Mouse (Mus musculus): ENCODE data around the gene Atat1.

Atat1 gene

DNA sequence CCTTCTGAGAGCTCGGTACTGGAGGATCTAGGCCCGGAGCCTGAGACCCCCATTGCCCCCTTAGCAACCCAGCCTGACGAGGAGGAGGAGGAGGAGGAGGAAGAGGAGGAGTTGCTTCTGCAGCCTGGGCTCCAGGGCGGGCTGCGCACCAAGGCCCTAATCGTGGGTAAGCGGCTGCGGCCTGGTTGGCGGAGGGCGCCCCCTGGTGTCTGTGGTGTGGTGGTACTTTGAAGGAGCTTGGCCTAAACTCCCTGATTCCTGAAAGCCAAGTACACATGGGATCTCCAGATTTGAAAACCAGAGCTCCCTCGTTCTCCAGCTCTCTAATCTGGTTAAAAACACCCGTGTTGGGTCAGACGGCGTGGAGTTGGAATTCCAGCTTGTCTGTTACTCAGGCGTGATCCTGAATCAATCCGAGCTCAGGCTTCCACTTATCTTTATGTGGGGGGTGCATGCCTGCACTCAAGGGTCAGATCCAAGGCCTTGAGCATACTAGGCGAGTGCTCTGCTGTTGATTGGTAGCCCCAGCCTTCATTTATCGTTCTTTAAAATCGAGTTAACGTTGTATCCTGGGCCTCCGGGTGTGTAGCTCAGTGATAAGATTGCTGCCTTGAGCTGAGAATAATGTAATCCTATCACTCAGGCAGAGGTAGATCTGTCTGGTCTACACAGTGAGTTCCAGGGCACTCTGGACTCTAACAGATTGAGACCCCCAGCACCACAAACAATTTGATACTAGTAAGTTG is 35.9 kb downstream of the Atat1 start:
- DNase-seq (ENCODE audit: low read depth, low spot score) = peak; percentile 81

DNA sequence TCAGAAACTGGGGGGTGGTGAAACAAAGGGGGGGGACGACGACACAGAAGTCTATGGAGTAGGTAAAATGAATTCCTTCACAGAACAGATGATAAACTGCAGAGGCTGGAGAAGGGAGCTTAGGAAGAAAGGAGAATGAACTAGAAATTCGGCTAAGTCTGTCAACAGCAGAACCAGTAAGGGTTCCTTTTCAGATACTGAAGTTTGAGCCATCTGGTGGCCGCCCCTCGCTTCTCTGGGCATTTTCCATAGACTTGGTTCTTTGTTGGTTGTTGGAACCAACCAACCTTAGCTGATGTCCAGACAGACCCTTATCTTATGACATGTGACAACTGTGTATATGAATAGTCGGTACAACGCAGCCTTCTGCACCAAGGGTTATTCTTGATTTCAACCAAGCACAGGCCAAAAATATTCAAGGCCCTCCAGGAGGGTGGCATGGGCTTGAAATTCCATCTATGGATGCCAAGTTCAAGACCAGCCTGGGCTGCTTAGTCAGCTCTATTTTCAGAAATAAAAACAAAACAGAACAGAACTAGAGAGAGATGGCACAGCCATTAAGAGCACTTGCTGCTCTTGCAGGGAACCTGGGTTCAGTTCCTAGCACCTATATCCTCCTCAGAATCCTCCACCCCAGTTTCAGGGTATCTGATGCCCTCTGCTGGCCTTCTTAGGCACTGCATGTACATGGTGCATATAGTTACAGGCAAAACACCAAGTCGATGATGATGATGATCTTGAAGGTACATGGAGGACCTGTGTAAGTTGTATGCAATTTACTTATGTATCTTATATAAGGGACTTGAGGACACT is 38.8 kb downstream of the Atat1 start:
- DNase-seq (ENCODE audit: low read depth, low spot score) = peak; percentile 86

GRCm38 (mm10) chr17:35870151-35870883 is 39.6 kb downstream of the Atat1 start:
- peak; percentile 93 for DNase-seq (ENCODE audit: low read depth, low spot score)

DNA sequence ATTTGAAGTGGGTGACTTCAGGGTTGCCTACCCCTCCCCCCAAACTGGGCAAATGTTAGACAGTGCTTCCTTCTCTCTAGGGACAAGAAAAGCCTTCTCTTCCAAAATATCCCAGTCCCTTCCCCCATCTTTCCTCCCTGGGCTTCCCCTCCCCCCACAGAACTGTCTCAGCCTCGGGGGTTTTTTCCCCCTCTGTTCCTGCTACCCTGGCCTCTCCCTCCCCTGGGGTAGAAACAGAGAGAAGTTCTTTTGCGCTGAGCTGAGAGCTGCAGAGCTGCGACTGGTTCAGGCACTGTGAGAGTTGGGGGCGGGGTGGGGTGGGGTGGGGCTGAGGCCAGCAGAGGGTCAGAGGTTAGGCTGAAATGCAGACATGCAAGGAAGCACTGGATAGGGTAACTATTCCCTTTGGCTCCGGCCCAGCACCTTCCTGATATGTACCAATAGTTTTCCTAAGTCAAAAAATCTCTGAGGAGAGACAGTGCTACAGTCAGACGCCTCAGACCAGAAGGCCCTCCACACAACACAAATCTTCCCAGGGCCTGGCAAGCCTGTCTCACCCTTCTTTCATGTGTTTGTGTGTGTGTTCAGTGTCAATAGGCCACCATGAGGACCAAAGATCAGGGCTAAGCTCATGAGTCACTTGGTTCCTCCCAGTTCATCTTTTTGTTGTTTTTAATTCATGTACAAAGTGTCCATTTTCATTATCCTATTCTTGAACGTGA is 40.4 kb downstream of the Atat1 start:
- DNase-seq (ENCODE audit: low read depth, low spot score) = peak; percentile 91

DNA sequence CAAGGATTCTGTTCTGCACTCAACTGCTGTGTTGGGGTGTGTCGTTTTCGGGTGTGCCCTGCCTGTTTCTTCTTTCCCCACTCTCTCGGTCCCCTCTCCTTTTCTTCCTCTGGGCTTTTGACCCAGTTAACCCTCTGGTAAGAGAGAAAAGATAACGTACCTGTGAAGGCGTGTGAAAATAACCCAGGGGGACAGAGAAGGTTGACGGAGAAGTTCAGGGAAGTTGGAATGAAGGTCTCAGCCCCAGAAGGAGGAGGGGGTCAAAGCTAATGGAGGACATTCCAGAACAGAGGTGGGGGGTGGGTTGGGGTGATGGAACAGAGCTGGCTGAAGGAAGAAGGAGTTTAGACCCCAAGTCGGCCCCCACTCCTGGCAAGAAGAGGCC is 40.9 kb downstream of the Atat1 start:
- peak; percentile 48 for DNase-seq (ENCODE audit: low read depth, low spot score)

- peak; percentile 53 for DNase-seq (ENCODE audit: low read depth, low spot score)
Observed at GRCm38 (mm10) chr17:35868165-35868820, 41.6 kb downstream of the Atat1 start.

- DNase-seq (ENCODE audit: low read depth, low spot score) = peak; percentile 49
Observed at GRCm38 (mm10) chr17:35866911-35867890, 42.7 kb downstream of the Atat1 start.

- peak; percentile 83 for DNase-seq (ENCODE audit: low read depth, low spot score)
Observed at GRCm38 (mm10) chr17:35866281-35866831, 43.5 kb downstream of the Atat1 start.

- peak; percentile 88 for DNase-seq (ENCODE audit: low read depth, low spot score)
Observed at GRCm38 (mm10) chr17:35865481-35866280, 44.2 kb downstream of the Atat1 start, which contains the start of gene Ppp1r18. Gene Ppp1r18, plus strand, starts transcription at chr17:35865593.

DNA sequence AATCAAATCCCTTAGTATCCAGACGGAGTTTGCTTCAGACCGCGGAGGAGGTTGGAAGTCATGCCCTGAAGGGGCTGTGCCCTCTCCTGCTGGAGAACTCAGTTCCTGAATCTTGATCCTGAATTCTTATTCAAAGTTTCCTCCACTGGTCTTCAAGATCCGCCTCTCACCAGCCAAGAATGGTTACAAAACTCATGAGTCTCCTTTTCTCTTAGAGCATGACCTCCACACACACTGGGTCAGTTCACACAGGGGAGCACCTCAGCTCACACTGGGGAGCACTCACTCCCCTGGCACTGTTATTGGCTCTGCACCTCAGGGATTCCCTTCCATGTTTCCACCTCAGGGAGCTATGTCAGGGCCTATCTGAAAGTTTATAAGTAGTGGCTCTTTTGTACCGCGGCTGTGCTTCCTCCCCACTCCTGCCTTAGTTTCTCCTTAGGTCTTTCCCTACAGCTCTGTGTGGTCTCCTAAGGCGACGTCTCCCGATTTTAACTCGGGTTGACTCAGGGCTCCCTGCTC is 45.0 kb downstream of the Atat1 start:
- DNase-seq (ENCODE audit: low read depth, low spot score) = peak; percentile 55

GRCm38 (mm10) chr17:35861198-35861857 is 48.5 kb downstream of the Atat1 start, which contains the start of gene Nrm:
Gene Nrm, plus strand, starts transcription at chr17:35861318.
- peak; percentile 95 for DNase-seq (ENCODE audit: low read depth, low spot score)

- no peak for DNase-seq (ENCODE audit: low read depth, low spot score)
Observed at GRCm38 (mm10) chr17:35860831-35861197, 49.1 kb downstream of the Atat1 start.

- no peak for DNase-seq (ENCODE audit: low read depth, low spot score)
Observed at GRCm38 (mm10) chr17:35859835-35860234, 50.0 kb downstream of the Atat1 start.

GRCm38 (mm10) chr17:35859371-35859770 is 50.5 kb downstream of the Atat1 start:
- DNase-seq (ENCODE audit: low read depth, low spot score) = no peak

DNA sequence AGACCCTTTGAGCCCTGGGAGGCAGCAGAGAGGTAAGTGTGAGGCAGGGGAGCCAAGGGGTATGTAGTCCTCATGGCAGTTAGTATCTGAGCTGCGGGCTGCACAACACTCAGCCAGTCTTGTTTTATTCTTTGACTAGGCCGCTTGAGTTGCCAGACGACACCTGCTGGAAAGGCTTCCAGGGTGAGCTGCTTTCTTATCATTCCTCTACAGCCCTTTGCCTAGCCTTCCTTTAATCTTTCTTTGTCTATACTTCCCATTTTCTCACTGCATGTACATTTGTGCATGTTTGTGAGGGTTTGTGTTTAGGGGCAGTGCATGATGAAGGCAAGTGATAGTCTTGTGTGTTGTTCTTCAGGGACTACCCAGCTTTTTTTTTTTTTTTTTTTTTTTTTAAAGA is 58.9 kb downstream of the Atat1 start:
- no peak for DNase-seq (ENCODE audit: low read depth, low spot score)

DNA sequence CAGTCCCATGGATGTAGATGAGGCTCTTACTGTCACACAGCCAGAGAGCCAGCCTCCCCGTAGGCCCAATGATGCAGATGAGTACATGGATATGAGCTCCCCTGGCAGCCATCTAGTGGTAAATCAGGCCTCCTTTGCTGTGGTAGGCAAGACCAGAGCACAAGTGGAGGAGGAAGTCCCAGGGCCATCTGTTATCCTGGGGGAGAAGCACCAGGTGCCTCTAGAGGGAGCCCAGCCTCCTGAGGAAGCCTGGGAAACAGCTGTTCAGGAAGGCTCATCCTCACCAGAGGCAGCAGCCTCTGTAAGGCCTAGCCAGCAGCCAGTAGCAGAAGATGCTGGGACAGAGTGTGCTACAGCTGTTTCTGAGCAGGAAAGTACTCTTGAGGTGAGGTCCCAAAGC is 61.8 kb downstream of the Atat1 start:
- DNase-seq (ENCODE audit: low read depth, low spot score) = peak; percentile 60
